Mouse (Mus musculus) G1E (cell line): Measurements from ENCODE around the gene 6430571L13Rik. TPM values are rescaled to one million over a fixed set of nuclear protein-coding genes. Genes with fewer than 3 reads are reported as not detected.

Experiments
- ATAC-seq: 2 replicates; pipeline ENCODE4 v1.8.0; 2016; ENCODE audit warnings: mild to moderate bottlenecking; ENCODE audit not compliant: insufficient number of reproducible peaks, poor library complexity, low FRiP score, severe bottlenecking; ENCODE audit errors: extremely low read depth
- DNase-seq: peaks from one replicate; pipeline ENCODE4 v3.0.0; 2012; ENCODE audit warnings: low spot score
- H3K27me3 ChIP-seq: 2 replicates; pipeline ENCODE4 v1.6.1; 2012; ENCODE audit warnings: mild to moderate bottlenecking, low read length, inconsistent platforms; ENCODE audit not compliant: insufficient read depth
- H3K36me3 ChIP-seq: replicated peaks from 2 replicates; pipeline ENCODE3; 2012; ENCODE audit warnings: mild to moderate bottlenecking, inconsistent platforms
- H3K4me1 ChIP-seq: 2 replicates; pipeline ENCODE4 v1.6.1; 2012; ENCODE audit warnings: low read depth, low read length, inconsistent platforms, mixed read lengths; ENCODE audit not compliant: insufficient read depth
- H3K4me3 ChIP-seq: 2 replicates; pipeline ENCODE4 v1.5.1; 2012; ENCODE audit warnings: low read depth, mild to moderate bottlenecking, inconsistent platforms, low read length, moderate library complexity, mixed read lengths
- H3K9me3 ChIP-seq: replicated peaks from 2 replicates; pipeline ENCODE4 v1.6.1; 2012; ENCODE audit warnings: inconsistent platforms
- CTCF ChIP-seq: IDR thresholded peaks from 2 replicates; pipeline ENCODE4 v1.5.1; 2012; ENCODE audit warnings: low read depth, low read length, inconsistent platforms, mixed read lengths
- GATA1 ChIP-seq: IDR thresholded peaks from 2 replicates; pipeline ENCODE4 v1.6.1; 2012; ENCODE audit warnings: borderline replicate concordance, low read length, inconsistent platforms, mixed read lengths
- GATA2 ChIP-seq: IDR thresholded peaks from 2 replicates; pipeline ENCODE4 v1.6.1; 2012; ENCODE audit warnings: low read depth, low read length, inconsistent platforms, borderline replicate concordance
- POLR2AphosphoS5 ChIP-seq: IDR thresholded peaks from 2 replicates; pipeline ENCODE4 v1.6.1; 2012; ENCODE audit warnings: low read depth, low read length, inconsistent platforms; ENCODE audit not compliant: insufficient replicate concordance
- TAL1 ChIP-seq: conservative IDR thresholded peaks from 2 replicates; pipeline ENCODE4 v1.6.1; 2012; ENCODE audit warnings: low read depth, low read length, inconsistent platforms, mixed read lengths
- polyA plus RNA-seq: library from polyadenylated mRNA; stranded (reverse); fragments of >175 nt; gene quantifications from 2 replicates; pipeline ENCODE4 v1.2.3, GENCODE M21; 2012
- total RNA-seq, 2 experiments: library from RNA; stranded (forward) in 1 of 2; stranded (reverse) in 1 of 2; fragments of 200-1000 nt in 1 of 2; fragments of >200 nt in 1 of 2; fragmentation: Nextera tagmentation in 1 of 2; gene quantifications; 2 replicates each; pipeline ENCODE4 v1.2.3; 2014 to 2017

The 6430571L13Rik gene
- total and polyA plus RNA-seq, 3 experiments: 0.29 to 0.76 TPM; not detected in 1

- no peaks in the 10 kb centered on the region for H3K27me3 ChIP-seq
- no peak for ATAC-seq
- no peak for DNase-seq
- H3K4me3 ChIP-seq: no peak overlapping the region; the same call in 1 of the 2 replicates
- H3K4me1 ChIP-seq: peaks cover 87% of the 10 kb centered on the region
- H3K36me3 ChIP-seq: peaks cover 65% of the 10 kb centered on the region
- no peaks in the 10 kb centered on the region for H3K9me3 ChIP-seq
- TF ChIP-seq TAL1 (no peak), GATA1 (no peak)
Observed at GRCm38 (mm10) chr9:107335046-107335445, 5.4 kb upstream of the 6430571L13Rik start.

DNA sequence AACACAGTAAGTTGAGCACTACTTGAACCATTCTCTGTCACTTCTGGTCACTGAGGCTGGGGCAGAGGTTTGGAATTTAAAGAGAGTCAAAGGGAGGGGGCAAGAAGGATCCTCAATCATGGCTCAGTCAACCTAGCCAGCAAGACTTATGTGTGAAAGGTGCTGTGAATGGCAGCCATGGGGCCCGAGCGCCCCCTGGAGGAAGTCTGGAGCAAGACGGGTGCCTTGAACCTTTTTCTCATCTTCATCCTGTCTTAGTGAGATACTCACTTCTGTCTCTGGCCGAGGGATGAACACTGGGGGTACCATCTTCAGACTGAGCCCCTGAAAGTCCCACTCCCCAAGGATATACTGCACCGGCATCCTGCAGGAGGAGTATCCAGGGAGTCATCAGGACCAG is 4.5 kb upstream of the 6430571L13Rik start:
- TF ChIP-seq CTCF (peak; percentile 94), TAL1 (no peak), GATA2 (no peak)
- Histone ChIP-seq H3K4me1 (peaks cover 88% of the 10 kb centered on the region), H3K9me3 (no peaks in the 10 kb centered on the region), H3K4me3 (no peak overlapping the region; the same call in 1 of the 2 replicates), H3K27me3 (no peaks in the 10 kb centered on the region), H3K36me3 (peaks cover 59% of the 10 kb centered on the region)
- ATAC-seq: no peak; the same call in 1 of the 2 replicates
- DNase-seq: peak; percentile 37

- DNase-seq (no peak), ATAC-seq (no peak)
- Histone ChIP-seq H3K4me3 (no peak overlapping the region; the same call in 1 of the 2 replicates), H3K9me3 (no peaks in the 10 kb centered on the region), H3K4me1 (peaks cover 88% of the 10 kb centered on the region), H3K27me3 (no peaks in the 10 kb centered on the region), H3K36me3 (peaks cover 54% of the 10 kb centered on the region)
- no peak for TF ChIP-seq GATA2
- TF ChIP-seq POLR2AphosphoS5: no peak
- TF ChIP-seq CTCF: no peak
- TF ChIP-seq TAL1: no peak
- TF ChIP-seq GATA1: no peak
Observed at GRCm38 (mm10) chr9:107336386-107336785, 4.0 kb upstream of the 6430571L13Rik start.

- Histone ChIP-seq H3K9me3 (no peaks in the 10 kb centered on the region), H3K36me3 (peaks cover 35% of the 10 kb centered on the region), H3K27me3 (peaks cover 11% of the 10 kb centered on the region), H3K4me1 (peaks cover 78% of the 10 kb centered on the region), H3K4me3 (peak within 1 kb of the TSS; percentile 76)
- ATAC-seq (peak; percentile 65), DNase-seq (peak; percentile 58)
- TF ChIP-seq POLR2AphosphoS5 (no peak), GATA2 (no peak), GATA1 (no peak), CTCF (no peak), TAL1 (no peak)
Observed at GRCm38 (mm10) chr9:107338172-107338883, 2.1 kb upstream of the 6430571L13Rik start, which contains the start of gene Hemk1. TSS of gene Hemk1 (minus strand) at chr9:107338350.

GRCm38 (mm10) chr9:107340911-107341645 is 676 bp downstream of the 6430571L13Rik start:
- Histone ChIP-seq H3K9me3 (no peaks in the 10 kb centered on the region), H3K36me3 (peaks cover 8% of the 10 kb centered on the region), H3K4me3 (peak overlapping the region; percentile 74), H3K27me3 (peaks cover 32% of the 10 kb centered on the region), H3K4me1 (peaks cover 53% of the 10 kb centered on the region)
- DNase-seq (no peak), ATAC-seq (no peak)
- TF ChIP-seq CTCF (no peak), TAL1 (no peak), GATA1 (no peak), POLR2AphosphoS5 (no peak), GATA2 (no peak)

DNA sequence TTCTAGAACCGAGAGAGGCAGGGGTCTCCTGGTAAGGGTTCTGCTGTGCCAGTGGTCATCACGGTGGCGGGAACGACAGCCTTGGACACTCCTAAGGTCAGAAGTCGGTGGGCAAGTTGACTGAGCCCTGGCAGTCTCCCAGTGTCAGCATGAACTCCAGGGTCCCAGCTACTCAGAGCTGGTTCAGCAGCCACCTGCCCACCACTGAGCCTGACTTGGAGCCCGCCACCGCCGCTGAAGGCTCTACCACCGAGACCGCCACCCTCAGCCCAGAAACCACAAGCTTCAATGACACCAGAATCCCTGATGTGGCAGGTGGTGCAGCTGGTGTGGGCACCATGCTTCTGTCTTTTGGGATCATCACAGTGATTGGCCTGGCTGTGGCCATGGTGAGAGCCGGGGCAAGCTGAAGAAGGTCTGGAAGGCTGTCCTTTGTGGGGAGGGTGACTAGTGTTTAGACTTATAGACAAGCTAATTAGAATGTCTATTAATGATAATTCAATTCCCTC is 1.9 kb downstream of the 6430571L13Rik start:
- no peak overlapping the region for H3K4me3 ChIP-seq
- peaks cover 44% of the 10 kb centered on the region for H3K4me1 ChIP-seq
- ATAC-seq (no peak), DNase-seq (no peak)
- H3K27me3 ChIP-seq: peaks cover 41% of the 10 kb centered on the region
- no peaks in the 10 kb centered on the region for H3K9me3 ChIP-seq
- no peaks in the 10 kb centered on the region for H3K36me3 ChIP-seq
- TF ChIP-seq CTCF: no peak
